Mouse (Mus musculus) C3H10T1/2 (cell line): ENCODE measurements around the gene Mmp17. TPM values are rescaled to one million over a fixed set of nuclear protein-coding genes. Genes with fewer than 3 reads are reported as not detected.

Source experiments
- polyA plus RNA-seq, 2 experiments: library from polyadenylated mRNA; unstranded; fragments of >200 nt; fragmentation: generic; extraction: Trizol; gene quantifications; one replicate each; pipeline ENCODE4 v1.2.1; 2012; ENCODE audit warnings: missing spikeins in 2 of 2

The Mmp17 gene
- under 1 TPM; 0.02 to 0.24 TPM for polyA plus RNA-seq

DNA sequence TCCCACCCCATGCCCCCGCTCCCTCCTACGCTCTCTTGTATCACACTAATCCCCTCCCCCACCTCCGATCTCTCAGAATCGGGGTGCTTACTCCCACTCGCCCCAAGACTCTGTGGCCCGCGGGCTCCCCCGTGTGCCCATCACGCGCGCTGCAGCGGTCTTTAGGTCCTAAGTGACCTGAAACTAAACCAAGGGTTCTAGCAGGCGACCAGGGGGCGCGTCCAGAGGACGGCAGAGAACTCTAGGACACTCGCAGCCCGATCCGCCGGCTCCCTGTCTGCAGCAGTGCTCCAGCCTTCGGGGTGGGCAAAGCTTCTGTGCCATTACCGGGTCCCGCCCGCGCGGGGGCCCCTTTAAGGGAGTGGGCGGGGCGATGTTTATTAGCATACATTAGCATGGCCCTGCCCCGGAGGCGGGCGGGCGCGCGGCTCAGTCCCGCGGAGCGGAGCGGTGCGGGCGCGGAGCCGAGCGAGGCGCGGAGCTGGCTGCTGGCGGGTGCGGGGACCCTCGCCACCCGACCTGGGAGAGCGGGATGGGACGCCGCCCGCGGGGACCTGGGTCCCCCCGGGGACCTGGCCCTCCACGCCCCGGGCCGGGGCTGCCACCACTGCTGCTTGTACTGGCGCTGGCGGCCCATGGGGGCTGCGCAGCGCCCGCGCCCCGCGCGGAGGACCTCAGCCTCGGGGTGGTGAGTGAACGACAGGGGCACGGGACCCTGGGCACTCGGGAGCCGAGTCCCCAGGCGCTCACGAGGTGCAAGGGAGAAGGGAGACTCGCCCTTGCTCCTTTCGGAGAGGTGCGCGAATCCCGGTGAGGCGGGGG, at the start of gene Mmp17:
Gene Mmp17, plus strand, starts transcription at position 409 of the 822 bp plus-strand sequence.

Other genes starting within 250 kb of the Mmp17 start
- 10 to 100 TPM; 17.1 to 45.0 TPM for gene Sfswap, start 82.9 kb upstream of the Mmp17 start, polyA plus RNA-seq
- under 1 TPM; 0.07 to 0.86 TPM for gene Zfp11, start 85.9 kb downstream of the Mmp17 start, polyA plus RNA-seq
- gene Sept14, start 124.3 kb downstream of the Mmp17 start, polyA plus RNA-seq = under 1 TPM in 1 of 2 experiments, not detected in 1; 0.07 TPM
- gene Mrps17, start 131.3 kb downstream of the Mmp17 start, polyA plus RNA-seq = 100 to 1,000 TPM; 117 to 147 TPM
- 10 to 100 TPM in 1 of 2 experiments, 1 to 10 TPM in 1; 5.2 to 48.9 TPM for gene Nipsnap2, start 140.9 kb downstream of the Mmp17 start, polyA plus RNA-seq
- 10 to 100 TPM; 16.1 to 18.3 TPM for gene Psph, start 203.3 kb downstream of the Mmp17 start, polyA plus RNA-seq